Mouse (Mus musculus) lung, postnatal 36 days (tissue): ENCODE measurements at regions not wholly inside any gene's neighbourhood (a gene's known extent, or its start where the extent isn't known, plus 50 kb on each side); places are given as distances from the start of the nearest gene placed in this dataset.

Source experiments
- DNase-seq: peaks from one replicate; pipeline ENCODE4 v3.0.0; 2022; ENCODE audit warnings: mixed read lengths

GRCm38 (mm10) chr16:44630426-44630825 lies 71.7 kb upstream of the Boc start:
- no peak for DNase-seq

- no peak for DNase-seq
Measured at GRCm38 (mm10) chr16:44629296-44630275, 70.9 kb upstream of the Boc start.

DNA sequence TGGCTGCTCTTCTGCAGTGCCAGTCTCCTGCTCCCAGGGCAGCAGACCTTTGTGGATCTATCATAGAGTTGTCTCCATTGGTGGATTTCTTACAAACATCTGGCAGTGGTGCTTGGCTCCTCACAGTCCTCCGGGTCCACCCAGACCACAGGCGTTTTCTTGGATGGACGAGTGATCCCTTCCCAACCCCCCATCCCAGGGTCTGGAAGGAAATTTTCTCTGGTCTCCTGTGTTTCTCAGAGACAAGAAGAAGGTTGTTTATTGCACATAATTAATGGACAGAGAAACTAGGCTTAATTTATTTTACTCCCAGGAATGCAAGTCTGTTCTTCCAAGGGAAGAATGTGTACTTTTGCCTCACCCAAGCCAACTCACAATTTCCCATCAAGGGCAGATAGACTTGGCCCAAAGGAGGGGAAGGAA lies 67.2 kb upstream of the Boc start:
- no peak for DNase-seq

GRCm38 (mm10) chr16:44625108-44625616 lies 66.5 kb upstream of the Boc start:
- DNase-seq: no peak

DNA sequence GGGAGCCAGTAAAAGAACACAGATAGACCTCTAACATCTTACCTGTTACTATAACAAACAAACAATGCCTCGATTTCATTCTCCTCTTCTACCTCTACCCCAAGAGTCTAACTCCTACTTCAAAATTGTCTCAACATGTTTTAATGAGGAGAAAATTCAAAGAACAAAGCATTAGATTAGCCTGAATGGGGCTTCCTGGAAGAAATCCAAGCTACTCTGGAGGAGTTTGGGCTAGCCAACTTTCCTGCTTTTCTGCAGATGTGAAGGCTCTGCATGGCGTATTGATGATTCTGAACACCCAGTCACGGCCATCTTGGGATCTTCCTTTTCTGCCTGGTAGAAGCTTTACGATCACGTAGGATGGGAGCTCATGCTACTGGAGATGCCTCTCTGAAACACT lies 62.9 kb upstream of the Boc start:
- DNase-seq: no peak

- no peak for DNase-seq
Measured at GRCm38 (mm10) chr16:44620536-44620935, 61.8 kb upstream of the Boc start.

- no peak for DNase-seq
Measured at GRCm38 (mm10) chr16:44619476-44620103, 60.9 kb upstream of the Boc start.

DNA sequence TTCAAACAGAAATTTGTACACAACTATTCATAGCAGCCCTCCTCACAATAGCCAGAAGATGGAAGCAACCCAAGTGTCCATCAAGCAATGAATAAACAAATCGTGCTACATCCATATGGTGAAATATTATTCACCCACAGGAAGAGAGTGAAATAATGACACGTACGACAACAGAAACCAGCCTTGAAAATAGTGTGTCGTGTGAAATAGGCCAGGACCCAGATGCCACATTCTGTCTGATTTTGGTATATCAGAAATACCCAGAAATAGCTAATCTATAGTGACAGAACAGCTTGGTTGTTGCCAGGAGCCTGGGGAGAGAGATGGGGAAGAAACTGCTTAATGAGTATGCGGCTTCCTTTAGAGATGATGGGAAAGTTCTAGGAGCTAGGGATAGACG lies 58.3 kb upstream of the Boc start:
- DNase-seq: no peak

- peak; percentile 37 for DNase-seq
Measured at GRCm38 (mm10) chr16:44616376-44616775, 57.7 kb upstream of the Boc start.

DNA sequence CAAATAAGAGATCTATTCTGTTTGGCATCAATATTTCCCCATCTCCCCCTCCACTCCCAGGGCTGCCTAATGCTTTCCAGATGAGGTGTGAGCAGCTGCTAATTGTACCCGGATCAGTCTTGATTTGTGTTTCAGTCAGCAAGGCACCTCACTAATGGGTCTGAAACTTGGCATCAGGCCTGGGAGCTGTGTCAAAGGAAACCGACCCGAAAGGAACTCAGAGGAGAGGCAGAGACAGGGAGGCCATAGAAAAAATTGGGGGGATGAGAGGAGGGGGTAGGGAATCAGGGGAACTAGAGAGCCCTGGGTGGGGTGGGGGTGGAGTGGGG lies 57.1 kb upstream of the Boc start:
- DNase-seq: peak; percentile 36

DNA sequence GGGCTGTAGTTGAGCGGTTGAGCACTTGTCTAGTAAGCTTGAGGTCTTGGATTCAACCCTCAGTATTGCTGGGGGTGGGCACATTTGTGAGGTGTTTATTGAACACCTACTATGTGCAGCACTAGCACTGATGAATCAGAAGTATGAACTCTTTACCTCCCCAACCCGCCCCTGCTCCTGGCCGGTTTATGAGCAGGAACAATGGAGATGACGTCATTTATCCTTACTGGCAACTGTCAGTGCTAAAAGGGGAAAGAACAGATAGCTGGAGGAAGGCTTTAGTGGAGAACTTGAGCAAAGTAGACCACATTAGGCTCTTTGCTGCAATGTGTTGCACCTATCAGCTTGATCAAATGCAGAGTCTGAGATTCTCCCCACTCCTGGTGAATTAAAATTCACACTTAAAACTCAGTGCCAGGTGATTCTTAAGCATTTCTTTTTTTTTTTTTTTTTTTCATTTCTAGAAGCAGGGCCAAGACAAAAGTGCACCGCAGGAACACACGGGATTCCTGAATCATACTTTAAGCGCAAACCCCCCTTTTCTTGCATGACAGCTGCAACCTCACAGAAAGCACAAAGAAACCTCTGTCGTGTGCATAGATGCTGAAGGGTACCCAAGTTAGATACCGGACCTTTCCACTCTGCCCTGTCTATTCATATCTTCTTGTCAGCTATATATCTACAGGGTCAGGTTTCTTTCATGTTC lies 56.6 kb upstream of the Boc start:
- no peak for DNase-seq

- DNase-seq: no peak
Measured at GRCm38 (mm10) chr16:44614235-44614634, 55.5 kb upstream of the Boc start.

DNA sequence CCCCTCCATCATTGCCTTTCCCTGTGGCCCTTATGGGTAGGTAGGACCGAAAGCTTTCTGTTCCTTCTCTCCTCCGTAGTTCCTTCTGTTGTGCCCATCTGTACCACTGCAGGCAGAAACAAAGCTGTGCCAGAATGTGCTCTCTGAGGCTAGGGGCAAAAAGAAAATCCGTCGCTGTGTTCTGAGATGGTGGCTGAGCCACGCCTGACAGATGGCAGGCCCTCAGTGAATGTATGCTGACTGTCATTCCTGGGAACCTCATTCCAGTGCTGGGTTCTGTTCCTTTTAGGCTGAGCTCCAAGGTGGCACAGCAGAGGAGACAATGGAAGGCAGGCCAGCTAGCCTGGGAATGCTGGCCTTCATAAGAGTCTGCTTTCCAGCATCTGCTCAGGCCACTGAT lies 54.0 kb upstream of the Boc start:
- no peak for DNase-seq

DNA sequence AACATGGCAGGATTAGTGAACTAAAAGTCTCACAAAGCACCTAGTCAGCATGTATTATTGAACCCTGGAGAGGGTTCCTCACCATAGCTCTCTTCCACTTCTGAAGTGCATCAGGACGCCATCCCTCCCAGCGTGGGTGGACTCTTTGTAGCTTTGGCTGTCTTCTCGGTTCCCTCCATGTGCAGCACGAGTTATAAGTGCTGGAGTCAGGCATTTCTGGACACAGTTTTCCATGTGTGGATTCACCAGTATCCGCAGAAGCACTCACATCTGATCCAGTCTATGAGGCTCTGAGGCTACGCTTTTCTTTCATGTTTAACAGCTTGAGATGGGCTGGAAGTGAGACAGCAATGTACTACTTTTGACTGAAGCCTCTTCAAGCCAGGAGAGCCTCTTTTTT lies 52.8 kb upstream of the Boc start:
- DNase-seq: no peak

- no peak for DNase-seq
Measured at GRCm38 (mm10) chr16:44608586-44608985, 49.9 kb upstream of the Boc start.
